Mouse (Mus musculus) midbrain, embryonic 10.5 days (tissue): Measurements from ENCODE around the gene Chtop. TPM values are rescaled to one million over a fixed set of nuclear protein-coding genes. Genes with fewer than 3 reads are reported as not detected.

Experiments
- DNase-seq: peaks from one replicate; pipeline ENCODE4 v3.0.0-alpha.2; 2017; ENCODE audit warnings: low spot score
- H3K27ac ChIP-seq: fragments of 300-500 bp; sonication (generic); replicated peaks from 2 replicates; pipeline ENCODE4 v1.5.1; 2016; ENCODE audit warnings: mild to moderate bottlenecking
- H3K27me3 ChIP-seq: fragments of 300-500 bp; sonication (generic); 2 replicates; pipeline ENCODE4 v1.6.1; 2016; ENCODE audit warnings: low read depth, mild to moderate bottlenecking; ENCODE audit not compliant: poor library complexity, severe bottlenecking
- H3K36me3 ChIP-seq: fragments of 300-500 bp; sonication (generic); 2 replicates; pipeline ENCODE4 v1.6.1; 2016; ENCODE audit warnings: mild to moderate bottlenecking, moderate library complexity
- H3K4me1 ChIP-seq: fragments of 300-500 bp; sonication (generic); 2 replicates; pipeline ENCODE4 v1.6.1; 2016
- H3K4me3 ChIP-seq: fragments of 300-500 bp; sonication (generic); 2 replicates; pipeline ENCODE4 v1.5.1; 2016; ENCODE audit warnings: mild to moderate bottlenecking, moderate library complexity
- H3K9me3 ChIP-seq: fragments of 300-500 bp; sonication (generic); replicated peaks from 2 replicates; pipeline ENCODE4 v1.6.1; 2016; ENCODE audit warnings: mild to moderate bottlenecking
- WGBS: fragments of 180-500 bp; shearing (Covaris S2); methylation state at CpG from one replicate; pipeline ENCODE4 v1.1.7; 2016; 5-methylcytosine and 5-hydroxymethylcytosine counted together
- polyA plus RNA-seq: library from polyadenylated mRNA; unstranded; fragments of >200 nt; fragmentation: Nextera tagmentation; extraction: Ambion mirVana; gene quantifications from 2 replicates; pipeline ENCODE4 v1.2.1, GENCODE M21; 2016

Chtop gene
- polyA plus RNA-seq, 1 experiment from 2014 or later = 193 TPM

GRCm38 (mm10) chr3:90467618-90468300 is 41.5 kb downstream of the Chtop start:
- 93% methylated on average over 10 of the region's 10 CpGs for WGBS
- Histone ChIP-seq H3K9me3 (no peaks in the 10 kb centered on the region), H3K4me1 (peaks cover 22% of the 10 kb centered on the region)

GRCm38 (mm10) chr3:90466311-90466766 is 43.0 kb downstream of the Chtop start:
- WGBS = under 1% methylated on average over 15 of the region's 15 CpGs
- no peak overlapping the region for H3K27ac ChIP-seq
- peak; percentile 66 for DNase-seq
- peaks cover 22% of the 10 kb centered on the region for H3K4me1 ChIP-seq
- H3K9me3 ChIP-seq = no peaks in the 10 kb centered on the region
- peak overlapping the region; percentile 50 for H3K4me3 ChIP-seq
- no peaks in the 10 kb centered on the region for H3K36me3 ChIP-seq
- peaks cover 55% of the 10 kb centered on the region for H3K27me3 ChIP-seq

More at GRCm38 (mm10) chr3:90467618-90468300, 41.5 kb downstream of the Chtop start:
- no peak for DNase-seq
- Histone ChIP-seq H3K36me3 (no peaks in the 10 kb centered on the region), H3K27ac (no peak overlapping the region), H3K27me3 (peaks cover 41% of the 10 kb centered on the region), H3K4me3 (no peak overlapping the region)

- under 1% methylated on average over 39 of the region's 49 CpGs for WGBS
- peak; percentile 57 for DNase-seq
- Histone ChIP-seq H3K27me3 (peaks cover 61% of the 10 kb centered on the region), H3K36me3 (no peaks in the 10 kb centered on the region), H3K27ac (no peak within 1 kb of the TSS; the same call in 1 of the 2 replicates), H3K9me3 (no peaks in the 10 kb centered on the region), H3K4me1 (peaks cover 22% of the 10 kb centered on the region), H3K4me3 (peak within 1 kb of the TSS; percentile 50)
Observed at GRCm38 (mm10) chr3:90465686-90466310, 43.5 kb downstream of the Chtop start, which contains the start of gene Npr1. Gene Npr1 (minus strand): TSS chr3:90465866.

- peaks cover 67% of the 10 kb centered on the region for H3K27me3 ChIP-seq
- H3K9me3 ChIP-seq = no peaks in the 10 kb centered on the region
- H3K4me3 ChIP-seq = peak overlapping the region; percentile 50
- 2% methylated on average over 75 of the region's 75 CpGs for WGBS
- peaks cover 22% of the 10 kb centered on the region for H3K4me1 ChIP-seq
- H3K36me3 ChIP-seq = no peaks in the 10 kb centered on the region
- no peak overlapping the region; the same call in 1 of the 2 replicates for H3K27ac ChIP-seq
- DNase-seq = peak; percentile 57
Observed at GRCm38 (mm10) chr3:90465081-90465685, 44.1 kb downstream of the Chtop start.

- no peaks in the 10 kb centered on the region for H3K36me3 ChIP-seq
- WGBS = 11% methylated on average over 37 of the region's 37 CpGs
- H3K9me3 ChIP-seq = no peaks in the 10 kb centered on the region
- DNase-seq = peak; percentile 33
- H3K27me3 ChIP-seq = peaks cover 73% of the 10 kb centered on the region
- peaks cover 22% of the 10 kb centered on the region for H3K4me1 ChIP-seq
- no peak overlapping the region; the same call in 1 of the 2 replicates for H3K27ac ChIP-seq
- peak overlapping the region; percentile 50 for H3K4me3 ChIP-seq
Observed at GRCm38 (mm10) chr3:90464552-90465080, 44.7 kb downstream of the Chtop start.

- no peaks in the 10 kb centered on the region for H3K36me3 ChIP-seq
- H3K27me3 ChIP-seq = peaks cover 77% of the 10 kb centered on the region
- no peak overlapping the region for H3K27ac ChIP-seq
- peaks cover 22% of the 10 kb centered on the region for H3K4me1 ChIP-seq
- DNase-seq = no peak
- 25% methylated on average over 7 of the region's 7 CpGs for WGBS
- no peaks in the 10 kb centered on the region for H3K9me3 ChIP-seq
- no peak overlapping the region for H3K4me3 ChIP-seq
Observed at GRCm38 (mm10) chr3:90462579-90462978, 46.7 kb downstream of the Chtop start.

- Histone ChIP-seq H3K4me3 (no peak overlapping the region), H3K27ac (no peak overlapping the region), H3K27me3 (peaks cover 76% of the 10 kb centered on the region), H3K4me1 (peaks cover 22% of the 10 kb centered on the region), H3K9me3 (no peaks in the 10 kb centered on the region), H3K36me3 (no peaks in the 10 kb centered on the region)
- DNase-seq = no peak
- whole genome bisulfite sequencing = 92% methylated on average over 3 of the region's 3 CpGs
Observed at GRCm38 (mm10) chr3:90461935-90462334, 47.4 kb downstream of the Chtop start.

- peaks cover 68% of the 10 kb centered on the region for H3K27me3 ChIP-seq
Observed at GRCm38 (mm10) chr3:90460315-90460714, 49.0 kb downstream of the Chtop start.

GRCm38 (mm10) chr3:90459727-90460126 is 49.6 kb downstream of the Chtop start:
- Histone ChIP-seq H3K4me1 (peaks cover 5% of the 10 kb centered on the region), H3K9me3 (no peaks in the 10 kb centered on the region), H3K27ac (no peak overlapping the region), H3K4me3 (no peak overlapping the region), H3K36me3 (no peaks in the 10 kb centered on the region), H3K27me3 (peaks cover 62% of the 10 kb centered on the region)
- WGBS = 82% methylated on average over 9 of the region's 9 CpGs
- DNase-seq = no peak

More at GRCm38 (mm10) chr3:90460315-90460714, 49.0 kb downstream of the Chtop start:
- H3K4me3 ChIP-seq = no peak overlapping the region
- no peaks in the 10 kb centered on the region for H3K9me3 ChIP-seq
- no peak for DNase-seq
- WGBS = 85% methylated on average over 5 of the region's 5 CpGs
- no peak overlapping the region for H3K27ac ChIP-seq
- H3K4me1 ChIP-seq = peaks cover 11% of the 10 kb centered on the region
- no peaks in the 10 kb centered on the region for H3K36me3 ChIP-seq

GRCm38 (mm10) chr3:90454931-90455330 is 54.4 kb downstream of the Chtop start:
- Histone ChIP-seq H3K36me3 (no peaks in the 10 kb centered on the region), H3K27ac (no peak overlapping the region), H3K4me3 (no peak overlapping the region), H3K27me3 (peaks cover 18% of the 10 kb centered on the region; the same call in 1 of the 2 replicates), H3K9me3 (no peaks in the 10 kb centered on the region), H3K4me1 (peaks cover 12% of the 10 kb centered on the region)
- WGBS = 87% methylated on average over 14 of the region's 14 CpGs
- DNase-seq = no peak

GRCm38 (mm10) chr3:90451396-90452095 is 57.8 kb downstream of the Chtop start:
- Histone ChIP-seq H3K4me3 (no peak overlapping the region), H3K27ac (0 out of 2 replicates have a peak overlapping the region, but pooled peaks have one; percentile 10), H3K27me3 (peaks cover 10% of the 10 kb centered on the region; the same call in 1 of the 2 replicates), H3K4me1 (peaks cover 31% of the 10 kb centered on the region), H3K36me3 (no peaks in the 10 kb centered on the region), H3K9me3 (no peaks in the 10 kb centered on the region)
- DNase-seq = no peak
- 51% methylated on average over 10 of the region's 10 CpGs for WGBS

- Histone ChIP-seq H3K4me1 (peaks cover 38% of the 10 kb centered on the region), H3K4me3 (no peak overlapping the region), H3K27me3 (peaks cover 8% of the 10 kb centered on the region; the same call in 1 of the 2 replicates), H3K9me3 (no peaks in the 10 kb centered on the region), H3K27ac (0 out of 2 replicates have a peak overlapping the region, but pooled peaks have one; percentile 10), H3K36me3 (no peaks in the 10 kb centered on the region)
- WGBS = 36% methylated on average over 12 of the region's 12 CpGs
- no peak for DNase-seq
Observed at GRCm38 (mm10) chr3:90450874-90451273, 58.4 kb downstream of the Chtop start.
